Mouse (Mus musculus) midbrain, embryonic 16.5 days (tissue): Measurements from ENCODE around the gene Creb3. TPM values are rescaled to one million over a fixed set of nuclear protein-coding genes. Genes with fewer than 3 reads are reported as not detected.
A peak's percentile ranks its signal among the peaks of the same experiment; 100 is the strongest.

ENCODE experiments used
- ATAC-seq: fragments of 200-750 bp; cut with Nextera tagmentation; 2 replicates; pipeline ENCODE4 v1.8.0; 2017; ENCODE audit warnings: moderate TSS enrichment
- H3K27ac ChIP-seq: fragments of 300-500 bp; sonication (generic); 2 replicates; pipeline ENCODE4 v1.5.1; 2014; ENCODE audit warnings: mild to moderate bottlenecking, low read length, mixed read lengths
- H3K27me3 ChIP-seq: fragments of 300-500 bp; sonication (generic); 2 replicates; pipeline ENCODE4 v1.6.1; 2014; ENCODE audit warnings: low read depth, low read length, mixed read lengths; ENCODE audit not compliant: control insufficient read depth, insufficient read depth
- H3K36me3 ChIP-seq: fragments of 300-500 bp; sonication (generic); 2 replicates; pipeline ENCODE4 v1.6.1; 2014; ENCODE audit warnings: mild to moderate bottlenecking, low read length, moderate library complexity, mixed read lengths; ENCODE audit not compliant: control insufficient read depth, insufficient read depth
- H3K4me1 ChIP-seq: fragments of 300-500 bp; sonication (generic); 2 replicates; pipeline ENCODE4 v1.6.1; 2014; ENCODE audit warnings: mild to moderate bottlenecking, low read length, mixed read lengths; ENCODE audit not compliant: control insufficient read depth, insufficient read depth
- H3K4me2 ChIP-seq: fragments of 300-500 bp; sonication (generic); 2 replicates; pipeline ENCODE4 v1.6.1; 2014; ENCODE audit warnings: mild to moderate bottlenecking, low read length, mixed read lengths
- H3K4me3 ChIP-seq: fragments of 300-500 bp; sonication (generic); 2 replicates; pipeline ENCODE4 v1.5.1; 2014; ENCODE audit warnings: low read depth, mild to moderate bottlenecking, low read length, moderate library complexity, mixed read lengths
- H3K9ac ChIP-seq: fragments of 300-500 bp; sonication (generic); 2 replicates; pipeline ENCODE4 v1.6.1; 2014; ENCODE audit warnings: low read depth, low read length, mixed read lengths
- H3K9me3 ChIP-seq: fragments of 300-500 bp; sonication (generic); replicated peaks from 2 replicates; pipeline ENCODE4 v1.6.1; 2014; ENCODE audit warnings: mild to moderate bottlenecking, low read length, mixed read lengths; ENCODE audit not compliant: control insufficient read depth, poor library complexity, severe bottlenecking
- WGBS: fragments of 180-500 bp; shearing (Covaris S2); extraction: QIAGEN DNeasy Blood & Tissue Kit; methylation state at CpG from one replicate; pipeline ENCODE4 v1.1.7; 2014; 5-methylcytosine and 5-hydroxymethylcytosine counted together
- polyA plus RNA-seq: library from polyadenylated mRNA; unstranded; fragments of >200 nt; fragmentation: Nextera tagmentation; extraction: Ambion mirVana; gene quantifications from 2 replicates; pipeline ENCODE4 v1.2.1, GENCODE M21; 2015

Gene Creb3
- polyA plus RNA-seq, 1 experiment from 2014 or later = 83.4 TPM

GRCm38 (mm10) chr4:43560976-43561375 is 1.2 kb upstream of the Creb3 start:
- H3K27ac ChIP-seq = no peak overlapping the region
- H3K4me2 ChIP-seq = peak overlapping the region; percentile 77
- H3K27me3 ChIP-seq = no peaks in the 10 kb centered on the region
- peak overlapping the region; percentile 62 for H3K4me3 ChIP-seq
- H3K9me3 ChIP-seq = no peaks in the 10 kb centered on the region
- peaks cover 9% of the 10 kb centered on the region for H3K36me3 ChIP-seq
- WGBS = 38% methylated on average over 2 of the region's 2 CpGs
- H3K4me1 ChIP-seq = peaks cover 45% of the 10 kb centered on the region
- H3K9ac ChIP-seq = peak overlapping the region; percentile 86
- no peak for ATAC-seq

GRCm38 (mm10) chr4:43561436-43561996 is 616 bp upstream of the Creb3 start:
- H3K36me3 ChIP-seq = peaks cover 14% of the 10 kb centered on the region
- H3K27me3 ChIP-seq = no peaks in the 10 kb centered on the region
- 2% methylated on average over 16 of the region's 16 CpGs for WGBS
- peak; percentile 34; the same call in 1 of the 2 replicates for ATAC-seq
- peak overlapping the region; percentile 77 for H3K4me2 ChIP-seq
- peak overlapping the region; percentile 86 for H3K9ac ChIP-seq
- H3K27ac ChIP-seq = peak overlapping the region; percentile 95
- H3K4me3 ChIP-seq = peak overlapping the region; percentile 62
- H3K4me1 ChIP-seq = peaks cover 45% of the 10 kb centered on the region
- H3K9me3 ChIP-seq = no peaks in the 10 kb centered on the region

- WGBS = 5% methylated on average over 22 of the region's 22 CpGs
- peak overlapping the region; percentile 86 for H3K9ac ChIP-seq
- H3K4me2 ChIP-seq = peak overlapping the region; percentile 87
- peak; percentile 21 for ATAC-seq
- H3K27me3 ChIP-seq = no peaks in the 10 kb centered on the region
- peak overlapping the region; percentile 95 for H3K27ac ChIP-seq
- H3K4me3 ChIP-seq = peak overlapping the region; percentile 62
- peaks cover 43% of the 10 kb centered on the region for H3K4me1 ChIP-seq
- H3K36me3 ChIP-seq = peaks cover 26% of the 10 kb centered on the region
- H3K9me3 ChIP-seq = no peaks in the 10 kb centered on the region
These were observed 853 bp downstream of the Creb3 start for GRCm38 (mm10) chr4:43562769-43563600.

- peaks cover 38% of the 10 kb centered on the region for H3K4me1 ChIP-seq
- 91% methylated on average over 4 of the region's 4 CpGs for WGBS
- ATAC-seq = no peak
- peaks cover 31% of the 10 kb centered on the region for H3K36me3 ChIP-seq
- H3K4me3 ChIP-seq = peak overlapping the region; percentile 62
- H3K9ac ChIP-seq = peak overlapping the region; percentile 86
- H3K27ac ChIP-seq = no peak overlapping the region
- H3K9me3 ChIP-seq = no peaks in the 10 kb centered on the region
- H3K4me2 ChIP-seq = peak overlapping the region; percentile 87
- H3K27me3 ChIP-seq = no peaks in the 10 kb centered on the region
These were observed 1.4 kb downstream of the Creb3 start for GRCm38 (mm10) chr4:43563601-43563875.

- Histone ChIP-seq H3K4me3 (no peak overlapping the region), H3K27ac (no peak overlapping the region), H3K9ac (no peak overlapping the region), H3K36me3 (peaks cover 34% of the 10 kb centered on the region), H3K4me2 (no peak overlapping the region), H3K9me3 (no peaks in the 10 kb centered on the region), H3K4me1 (peaks cover 32% of the 10 kb centered on the region), H3K27me3 (no peaks in the 10 kb centered on the region)
- 54% methylated on average over 2 of the region's 2 CpGs for WGBS
- no peak for ATAC-seq
These were observed 2.1 kb downstream of the Creb3 start for GRCm38 (mm10) chr4:43564231-43564630.

- no peak overlapping the region for H3K4me3 ChIP-seq
- ATAC-seq = no peak
- H3K36me3 ChIP-seq = peaks cover 56% of the 10 kb centered on the region
- WGBS = 94% methylated on average over 9 of the region's 9 CpGs
- peaks cover 13% of the 10 kb centered on the region for H3K4me1 ChIP-seq
- H3K9me3 ChIP-seq = no peaks in the 10 kb centered on the region
- no peak overlapping the region for H3K4me2 ChIP-seq
- no peak overlapping the region for H3K27ac ChIP-seq
- H3K9ac ChIP-seq = no peak overlapping the region
- no peaks in the 10 kb centered on the region for H3K27me3 ChIP-seq
These were observed 5.0 kb downstream of the Creb3 start for GRCm38 (mm10) chr4:43567140-43567539.

- ATAC-seq = no peak
- no peaks in the 10 kb centered on the region for H3K27me3 ChIP-seq
- H3K9me3 ChIP-seq = no peaks in the 10 kb centered on the region
- H3K27ac ChIP-seq = no peak overlapping the region
- no peak overlapping the region for H3K4me3 ChIP-seq
- WGBS = 85% methylated on average over 6 of the region's 6 CpGs
- no peak overlapping the region for H3K9ac ChIP-seq
- H3K36me3 ChIP-seq = peaks cover 44% of the 10 kb centered on the region
- H3K4me1 ChIP-seq = peaks cover 21% of the 10 kb centered on the region
- H3K4me2 ChIP-seq = no peak overlapping the region
These were observed 9.4 kb downstream of the Creb3 start for GRCm38 (mm10) chr4:43571395-43572045.

GRCm38 (mm10) chr4:43573561-43573960 is 11.4 kb downstream of the Creb3 start:
- Histone ChIP-seq H3K9ac (no peak overlapping the region), H3K36me3 (peaks cover 27% of the 10 kb centered on the region), H3K9me3 (no peaks in the 10 kb centered on the region), H3K4me1 (peaks cover 34% of the 10 kb centered on the region), H3K27me3 (no peaks in the 10 kb centered on the region), H3K27ac (no peak overlapping the region), H3K4me3 (no peak overlapping the region), H3K4me2 (no peak overlapping the region)
- no peak for ATAC-seq
- 90% methylated on average over 4 of the region's 4 CpGs for WGBS

GRCm38 (mm10) chr4:43575356-43575755 is 13.2 kb downstream of the Creb3 start:
- Histone ChIP-seq H3K27me3 (no peaks in the 10 kb centered on the region), H3K9me3 (no peaks in the 10 kb centered on the region), H3K4me3 (no peak overlapping the region), H3K4me2 (peak overlapping the region; percentile 90), H3K4me1 (peaks cover 43% of the 10 kb centered on the region), H3K36me3 (peaks cover 14% of the 10 kb centered on the region), H3K9ac (no peak overlapping the region), H3K27ac (no peak overlapping the region)
- WGBS = 45% methylated on average over 2 of the region's 2 CpGs
- ATAC-seq = no peak
